Mouse (Mus musculus): Measurements from ENCODE around the gene Crlf1. TPM values are rescaled to one million over a fixed set of nuclear protein-coding genes. Genes with fewer than 3 reads are reported as not detected.

Gene Crlf1
- polyA plus RNA-seq, 1 experiment from 2014 or later: 3.4 TPM

DNA sequence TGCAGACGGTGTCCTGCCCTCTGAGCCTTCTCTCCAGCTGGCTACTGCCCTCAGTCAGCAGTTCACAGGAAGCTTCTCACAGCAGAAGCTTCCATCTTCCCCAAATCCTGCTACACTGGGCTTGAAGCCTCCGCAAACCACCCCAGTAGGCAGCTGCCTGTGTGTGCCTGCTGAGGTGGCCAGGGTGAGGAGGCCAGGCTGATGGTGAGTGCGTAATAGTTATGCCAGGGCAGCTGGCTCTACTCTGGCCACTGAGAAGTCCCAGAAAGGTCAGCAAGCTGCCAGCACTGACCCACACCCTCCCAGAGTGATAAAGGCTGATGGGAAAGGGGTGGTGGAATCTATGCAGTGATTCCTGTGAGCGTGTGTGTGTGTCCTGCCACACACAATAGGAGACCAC, 26.7 kb upstream of the Crlf1 start:
- no peaks in the 10 kb centered on the region for H3K9me3 ChIP-seq (replicated peaks; ENCODE audit: control insufficient read depth, low read length)
- WGBS: 91% methylated on average over 4 of the region's 4 CpGs

DNA sequence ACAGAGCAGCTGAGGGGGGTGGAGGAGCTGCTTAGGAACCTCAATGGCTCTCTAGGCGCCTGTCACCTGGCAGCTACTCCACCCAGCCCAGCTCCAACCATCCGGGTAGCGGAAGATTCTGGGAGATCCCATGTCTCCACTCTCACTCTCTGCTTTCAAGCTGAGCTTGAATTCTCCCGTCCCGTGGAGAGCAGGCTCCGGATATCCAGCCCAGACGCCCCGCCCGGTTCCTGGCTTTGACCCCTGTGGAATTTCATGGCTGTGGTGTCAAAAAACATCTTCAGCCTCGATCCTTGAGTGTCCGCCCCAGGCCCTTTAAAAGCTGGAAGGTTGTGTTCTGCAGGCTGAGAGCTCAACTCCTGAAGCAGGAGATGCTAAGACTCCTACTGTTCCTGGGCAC, 26.2 kb upstream of the Crlf1 start:
- WGBS: 66% methylated on average over 11 of the region's 11 CpGs

More for the DNA sequence above, 26.7 kb upstream of the Crlf1 start:
- H3K4me1 ChIP-seq (ENCODE audit: control insufficient read depth, insufficient read depth, low read length): peaks cover 13% of the 10 kb centered on the region
- H3K9ac ChIP-seq (ENCODE audit: low read length): no peak overlapping the region
- H3K27ac ChIP-seq (ENCODE audit: low read length): no peak overlapping the region
- no peak overlapping the region for H3K4me3 ChIP-seq (replicated peaks; ENCODE audit: low read length)
- H3K27me3 ChIP-seq (ENCODE audit: control insufficient read depth, insufficient read depth, low read length): no peaks in the 10 kb centered on the region
- ATAC-seq (ENCODE audit: insufficient read depth, low FRiP score): no peak
- no peak overlapping the region for H3K4me2 ChIP-seq (ENCODE audit: low read depth, low read length)
- H3K36me3 ChIP-seq (ENCODE audit: control insufficient read depth, insufficient read depth, low read length): no peaks in the 10 kb centered on the region

DNA sequence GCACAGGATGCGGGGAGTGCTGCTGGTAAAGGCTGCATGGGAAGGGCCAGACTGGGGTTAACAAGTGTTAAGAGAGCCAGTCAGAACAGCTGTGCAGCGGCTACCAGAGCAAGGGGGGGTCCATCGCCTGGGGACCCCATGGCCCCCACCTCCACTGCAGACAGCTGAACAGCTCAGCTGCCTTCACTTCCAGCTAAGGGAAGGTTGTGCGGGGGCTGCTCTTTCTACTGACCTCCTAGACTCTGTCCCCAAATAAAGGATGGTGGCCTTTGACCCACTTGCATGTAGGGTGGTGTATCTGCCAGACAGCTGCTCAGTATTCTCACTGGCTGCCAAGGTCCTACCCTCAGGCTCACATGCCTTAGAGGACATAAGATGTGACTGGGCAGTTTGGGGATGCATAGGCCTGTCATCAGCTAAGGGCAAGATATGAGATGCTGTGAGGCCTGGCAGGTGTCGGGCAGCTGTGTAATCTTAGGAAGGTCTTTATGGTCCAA, 25.7 kb upstream of the Crlf1 start:
- Histone ChIP-seq H3K4me1 (ENCODE audit: control insufficient read depth, insufficient read depth, low read length) (peaks cover 13% of the 10 kb centered on the region), H3K9ac (ENCODE audit: low read length) (no peak overlapping the region), H3K4me2 (ENCODE audit: low read depth, low read length) (no peak overlapping the region), H3K27ac (ENCODE audit: low read length) (no peak overlapping the region), H3K4me3 (replicated peaks; ENCODE audit: low read length) (no peak overlapping the region), H3K9me3 (replicated peaks; ENCODE audit: control insufficient read depth, low read length) (no peaks in the 10 kb centered on the region), H3K36me3 (ENCODE audit: control insufficient read depth, insufficient read depth, low read length) (no peaks in the 10 kb centered on the region), H3K27me3 (ENCODE audit: control insufficient read depth, insufficient read depth, low read length) (no peaks in the 10 kb centered on the region)
- WGBS: 70% methylated on average over 5 of the region's 5 CpGs
- ATAC-seq (ENCODE audit: insufficient read depth, low FRiP score): no peak

More for the DNA sequence above, 26.2 kb upstream of the Crlf1 start:
- H3K27ac ChIP-seq (ENCODE audit: low read length): no peak overlapping the region
- no peaks in the 10 kb centered on the region for H3K27me3 ChIP-seq (ENCODE audit: control insufficient read depth, insufficient read depth, low read length)
- H3K4me3 ChIP-seq (replicated peaks; ENCODE audit: low read length): no peak overlapping the region
- no peaks in the 10 kb centered on the region for H3K36me3 ChIP-seq (ENCODE audit: control insufficient read depth, insufficient read depth, low read length)
- H3K4me1 ChIP-seq (ENCODE audit: control insufficient read depth, insufficient read depth, low read length): peaks cover 13% of the 10 kb centered on the region
- no peak overlapping the region for H3K9ac ChIP-seq (ENCODE audit: low read length)
- ATAC-seq (ENCODE audit: insufficient read depth, low FRiP score): no peak
- no peaks in the 10 kb centered on the region for H3K9me3 ChIP-seq (replicated peaks; ENCODE audit: control insufficient read depth, low read length)
- no peak overlapping the region for H3K4me2 ChIP-seq (ENCODE audit: low read depth, low read length)

GRCm38 (mm10) chr8:70467907-70468306, 25.1 kb upstream of the Crlf1 start:
- Histone ChIP-seq H3K27me3 (ENCODE audit: control insufficient read depth, insufficient read depth, low read length) (no peaks in the 10 kb centered on the region), H3K36me3 (ENCODE audit: control insufficient read depth, insufficient read depth, low read length) (no peaks in the 10 kb centered on the region), H3K4me1 (ENCODE audit: control insufficient read depth, insufficient read depth, low read length) (peaks cover 13% of the 10 kb centered on the region), H3K4me3 (replicated peaks; ENCODE audit: low read length) (no peak overlapping the region), H3K9me3 (replicated peaks; ENCODE audit: control insufficient read depth, low read length) (no peaks in the 10 kb centered on the region), H3K27ac (ENCODE audit: low read length) (no peak overlapping the region), H3K9ac (ENCODE audit: low read length) (no peak overlapping the region), H3K4me2 (ENCODE audit: low read depth, low read length) (no peak overlapping the region)
- WGBS: 59% methylated on average over 1 of the region's 1 CpGs
- no peak for ATAC-seq (ENCODE audit: insufficient read depth, low FRiP score)

DNA sequence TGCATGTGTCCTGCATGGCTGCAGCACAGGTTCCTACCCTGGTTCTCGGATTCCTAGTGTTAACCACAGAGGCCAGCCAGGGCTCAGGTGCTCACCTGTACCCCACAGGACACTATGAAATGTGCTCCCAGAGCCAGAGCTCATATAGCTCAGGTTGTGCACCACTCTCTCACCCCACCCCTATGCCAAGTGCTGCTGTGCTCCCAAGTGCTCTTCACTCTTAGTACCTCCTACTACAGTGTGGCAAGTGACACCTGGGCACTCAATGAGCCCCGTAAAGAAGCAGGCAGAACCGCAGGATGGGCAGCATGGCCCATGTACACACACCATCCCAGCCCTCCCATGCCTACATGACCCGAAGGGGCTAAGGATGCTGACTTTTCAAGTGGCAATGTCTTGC, 24.2 kb upstream of the Crlf1 start:
- no peak overlapping the region for H3K9ac ChIP-seq (ENCODE audit: low read length)
- H3K4me3 ChIP-seq (replicated peaks; ENCODE audit: low read length): no peak overlapping the region
- H3K9me3 ChIP-seq (replicated peaks; ENCODE audit: control insufficient read depth, low read length): no peaks in the 10 kb centered on the region
- no peak for ATAC-seq (ENCODE audit: insufficient read depth, low FRiP score)
- no peak overlapping the region for H3K4me2 ChIP-seq (ENCODE audit: low read depth, low read length)
- 87% methylated on average over 4 of the region's 4 CpGs for WGBS
- H3K36me3 ChIP-seq (ENCODE audit: control insufficient read depth, insufficient read depth, low read length): no peaks in the 10 kb centered on the region
- no peak overlapping the region for H3K27ac ChIP-seq (ENCODE audit: low read length)
- H3K27me3 ChIP-seq (ENCODE audit: control insufficient read depth, insufficient read depth, low read length): no peaks in the 10 kb centered on the region
- H3K4me1 ChIP-seq (ENCODE audit: control insufficient read depth, insufficient read depth, low read length): peaks cover 13% of the 10 kb centered on the region

DNA sequence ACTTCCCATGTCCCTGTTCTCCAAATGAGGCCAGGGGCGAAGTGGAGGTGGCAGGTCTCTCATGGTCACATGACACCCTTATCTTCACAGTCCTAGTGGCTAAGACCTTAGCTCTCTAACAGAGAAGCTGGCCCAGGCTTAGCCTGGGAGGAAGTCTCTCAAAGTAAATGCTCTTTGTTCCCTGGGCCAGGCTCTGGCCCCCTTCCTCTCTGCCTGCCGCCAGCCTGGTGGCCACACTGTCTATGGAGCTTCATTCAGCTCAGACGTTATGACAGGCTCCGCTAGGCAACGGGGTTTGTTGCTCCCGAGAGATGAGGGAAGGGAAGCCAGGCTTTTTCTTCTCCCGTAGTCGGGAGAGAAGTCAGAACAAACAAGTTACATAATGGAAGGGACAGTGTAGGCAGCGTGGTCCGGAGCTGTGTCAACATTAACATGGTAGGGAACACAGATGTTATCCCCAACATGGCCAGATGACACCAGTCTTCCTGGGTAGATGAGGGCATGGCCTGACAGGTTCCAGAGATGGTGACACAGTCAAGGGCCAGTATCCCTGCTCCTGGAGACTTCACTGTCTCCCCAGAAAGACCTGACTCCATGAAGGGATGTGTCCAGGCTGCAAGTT, 23.6 kb upstream of the Crlf1 start:
- H3K9ac ChIP-seq (ENCODE audit: low read length): no peak overlapping the region
- no peak overlapping the region for H3K4me2 ChIP-seq (ENCODE audit: low read depth, low read length)
- no peaks in the 10 kb centered on the region for H3K27me3 ChIP-seq (ENCODE audit: control insufficient read depth, insufficient read depth, low read length)
- WGBS: 40% methylated on average over 10 of the region's 10 CpGs
- no peaks in the 10 kb centered on the region for H3K36me3 ChIP-seq (ENCODE audit: control insufficient read depth, insufficient read depth, low read length)
- no peak overlapping the region for H3K4me3 ChIP-seq (replicated peaks; ENCODE audit: low read length)
- peaks cover 13% of the 10 kb centered on the region for H3K4me1 ChIP-seq (ENCODE audit: control insufficient read depth, insufficient read depth, low read length)
- 0 out of 2 replicates have a peak, but pooled peaks have one; percentile 38 for ATAC-seq (ENCODE audit: insufficient read depth, low FRiP score)
- no peaks in the 10 kb centered on the region for H3K9me3 ChIP-seq (replicated peaks; ENCODE audit: control insufficient read depth, low read length)
- H3K27ac ChIP-seq (ENCODE audit: low read length): no peak overlapping the region

DNA sequence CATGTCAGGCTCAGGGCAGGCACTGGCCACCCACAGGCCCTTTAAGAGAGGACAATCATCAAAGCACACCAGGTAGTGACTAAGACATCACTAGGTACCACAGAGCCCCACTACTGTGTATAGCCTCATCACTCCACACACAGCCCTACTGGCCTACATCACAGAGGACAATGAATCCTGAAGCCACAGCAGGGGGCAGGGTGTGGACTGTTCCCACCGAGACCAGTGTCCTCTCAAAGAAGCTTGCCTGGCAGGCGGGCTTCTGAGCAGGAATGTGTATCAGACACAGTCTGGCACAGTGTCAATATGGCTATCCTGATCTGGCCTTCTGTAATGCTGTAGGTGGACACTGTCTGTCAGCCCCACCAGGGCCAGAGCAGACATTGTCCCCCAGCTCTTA, 23.0 kb upstream of the Crlf1 start:
- whole genome bisulfite sequencing: 71% methylated on average over 2 of the region's 2 CpGs
- no peaks in the 10 kb centered on the region for H3K9me3 ChIP-seq (replicated peaks; ENCODE audit: control insufficient read depth, low read length)
- peaks cover 13% of the 10 kb centered on the region for H3K4me1 ChIP-seq (ENCODE audit: control insufficient read depth, insufficient read depth, low read length)
- no peaks in the 10 kb centered on the region for H3K36me3 ChIP-seq (ENCODE audit: control insufficient read depth, insufficient read depth, low read length)
- no peak overlapping the region for H3K9ac ChIP-seq (ENCODE audit: low read length)
- H3K27ac ChIP-seq (ENCODE audit: low read length): no peak overlapping the region
- no peak overlapping the region for H3K4me3 ChIP-seq (replicated peaks; ENCODE audit: low read length)
- no peak for ATAC-seq (ENCODE audit: insufficient read depth, low FRiP score)
- no peak overlapping the region for H3K4me2 ChIP-seq (ENCODE audit: low read depth, low read length)
- H3K27me3 ChIP-seq (ENCODE audit: control insufficient read depth, insufficient read depth, low read length): no peaks in the 10 kb centered on the region

- Histone ChIP-seq H3K9me3 (replicated peaks; ENCODE audit: control insufficient read depth, low read length) (no peaks in the 10 kb centered on the region), H3K36me3 (ENCODE audit: control insufficient read depth, insufficient read depth, low read length) (no peaks in the 10 kb centered on the region), H3K27me3 (ENCODE audit: control insufficient read depth, insufficient read depth, low read length) (no peaks in the 10 kb centered on the region), H3K9ac (ENCODE audit: low read length) (no peak overlapping the region), H3K27ac (ENCODE audit: low read length) (no peak overlapping the region), H3K4me1 (ENCODE audit: control insufficient read depth, insufficient read depth, low read length) (peaks cover 17% of the 10 kb centered on the region), H3K4me2 (ENCODE audit: low read depth, low read length) (no peak overlapping the region), H3K4me3 (replicated peaks; ENCODE audit: low read length) (no peak overlapping the region)
- no peak for ATAC-seq (ENCODE audit: insufficient read depth, low FRiP score)
- WGBS: 98% methylated on average over 7 of the region's 7 CpGs
These were observed 21.1 kb upstream of the Crlf1 start for GRCm38 (mm10) chr8:70471856-70472255.

- Histone ChIP-seq H3K9me3 (replicated peaks; ENCODE audit: control insufficient read depth, low read length) (no peaks in the 10 kb centered on the region), H3K27me3 (ENCODE audit: control insufficient read depth, insufficient read depth, low read length) (0 out of 2 replicates have a peak, but pooled peaks cover 7% of the 10 kb centered on the region), H3K36me3 (ENCODE audit: control insufficient read depth, insufficient read depth, low read length) (no peaks in the 10 kb centered on the region), H3K9ac (ENCODE audit: low read length) (peak within 1 kb of the TSS; percentile 90), H3K27ac (ENCODE audit: low read length) (peak within 1 kb of the TSS; percentile 68), H3K4me3 (replicated peaks; ENCODE audit: low read length) (peak within 1 kb of the TSS; percentile 73), H3K4me1 (ENCODE audit: control insufficient read depth, insufficient read depth, low read length) (peaks cover 15% of the 10 kb centered on the region), H3K4me2 (ENCODE audit: low read depth, low read length) (peak within 1 kb of the TSS; percentile 85)
- peak; percentile 93 for ATAC-seq (ENCODE audit: insufficient read depth, low FRiP score)
- under 1% methylated on average over 52 of the region's 53 CpGs for WGBS
These were observed 16.4 kb upstream of the Crlf1 start, which contains the start of gene Klhl26 for GRCm38 (mm10) chr8:70476333-70477268. Gene Klhl26 (minus strand): TSS chr8:70476968.
